Comparison of ENCODE assay signal across 14 mouse cellular contexts in the genomic region with DNA sequence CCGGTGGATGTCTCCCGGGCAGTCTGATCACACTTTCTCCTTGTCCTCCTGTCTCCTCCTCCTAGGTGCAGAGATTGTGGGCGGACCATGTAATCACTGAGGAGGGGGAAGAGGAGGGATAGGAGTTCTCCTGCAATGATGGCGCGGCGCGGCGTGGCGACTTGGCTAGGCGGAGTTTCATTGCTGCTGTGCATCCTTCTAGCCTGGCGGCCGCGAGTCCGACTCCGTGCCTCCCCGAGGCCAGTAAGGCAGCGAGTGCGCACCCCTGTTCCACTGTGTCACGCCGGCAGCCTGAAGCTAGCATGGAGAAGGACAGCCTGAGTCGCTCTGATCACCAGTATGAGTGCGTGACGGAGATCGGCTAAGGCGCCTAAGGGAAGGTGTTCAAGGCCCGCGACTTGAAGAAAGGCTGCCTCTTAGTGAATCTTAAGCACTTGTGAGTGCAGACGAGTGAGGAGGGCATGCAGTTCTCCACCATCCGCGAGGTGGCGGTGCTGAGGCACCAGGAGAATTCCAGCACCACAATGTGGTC. TPM values are rescaled to one million over a fixed set of nuclear protein-coding genes. Genes with fewer than 3 reads are reported as not detected.
A peak's percentile ranks its signal among the peaks of the same experiment; 100 is the strongest.
DNase-seq lines count a peak whose midpoint lies in the region; ATAC-seq and TF ChIP-seq lines count a peak whose summit lies in the region.
"Not testable (repeated sequence)": the region's sequence is repeated elsewhere in the genome, so short reads cannot be mapped to it uniquely, and the experiment has no call there.
"Had no signal": no experiment of that assay in that cellular context is flagged by ENCODE, and none has a peak within 500 bp of the region (broad histone marks: within the 10 kb centered on the region; RNA-seq: fewer than 3 reads in every experiment).

No protein-coding gene starts in this region.

- H3K36me3 ChIP-seq in forebrain, embryonic 11.5 days (ENCODE audit: control insufficient read depth, insufficient read depth, low read length); lung, embryonic 14.5 days (ENCODE audit: insufficient read depth): not testable (repeated sequence)

- ATAC-seq in forebrain, embryonic 11.5 days (replicated peaks; ENCODE audit: low FRiP score): peak; percentile 67
- ATAC-seq in lung, embryonic 14.5 days (ENCODE audit: insufficient read depth): peak; percentile 47; the same call in 1 of the 2 replicates

- H3K4me2 ChIP-seq in forebrain, embryonic 11.5 days (ENCODE audit: low read depth, low read length, severe bottlenecking); lung, embryonic 14.5 days: not testable (repeated sequence)

- H3K27ac ChIP-seq in forebrain, embryonic 11.5 days (ENCODE audit: low read depth, low read length); lung, embryonic 14.5 days (ENCODE audit: low read depth): not testable (repeated sequence)

- not testable (repeated sequence) for H3K27me3 ChIP-seq in forebrain, embryonic 11.5 days (ENCODE audit: control insufficient read depth, insufficient read depth, low read length); lung, embryonic 14.5 days (ENCODE audit: insufficient read depth, low read length)

- peak; percentile 19 for DNase-seq in adrenal gland, postnatal 10 days
- peak; percentile 13 for DNase-seq in forebrain, embryonic 11.5 days (ENCODE audit: low spot score)
- peak; percentile 86 for DNase-seq in heart, adult 11 months
- DNase-seq in kidney, adult 8-10 months: peak; percentile 15 to 45
- peak; percentile 16 to 40 for DNase-seq in layer of hippocampus, postnatal 14 days (ENCODE audit: low spot score in 2 of 2)
- DNase-seq in lung, embryonic 14.5 days: not testable (repeated sequence)
- DNase-seq in ovary, postnatal 36 days (ENCODE audit: low spot score): peak; percentile 4
- peak; percentile 22 for DNase-seq in urinary bladder, adult 2 months (ENCODE audit: low spot score)

- not testable (repeated sequence) for H3K9me3 ChIP-seq in forebrain, embryonic 11.5 days (ENCODE audit: control insufficient read depth, low read length); lung, embryonic 14.5 days (ENCODE audit: low read depth, low read length)

- H3K4me1 ChIP-seq in forebrain, embryonic 11.5 days (replicated peaks; ENCODE audit: control insufficient read depth, insufficient read depth, low read length); lung, embryonic 14.5 days (ENCODE audit: insufficient read depth): not testable (repeated sequence)

- not testable (repeated sequence) for TF ChIP-seq CTCF in lung, embryonic 14.5 days (IDR thresholded peaks at IDR 0.05; ENCODE audit: low read depth)

- H3K9ac ChIP-seq in forebrain, embryonic 11.5 days (ENCODE audit: low read length); lung, embryonic 14.5 days: not testable (repeated sequence)

- WGBS in forebrain, embryonic 11.5 days: 10% methylated on average over 23 of the region's 31 CpGs
- WGBS in lung, embryonic 14.5 days: 12% methylated on average over 21 of the region's 31 CpGs

- H3K4me3 ChIP-seq in forebrain, embryonic 11.5 days (ENCODE audit: low read depth, low read length); lung, embryonic 14.5 days (ENCODE audit: low read depth, low read length): not testable (repeated sequence)

RNA-seq across cellular contexts. Expression of a gene that starts 19.2 kb away (rescaled TPM):
- total RNA-seq in adrenal gland, postnatal 10 days (2021): not detected
- polyA plus RNA-seq in forebrain, embryonic 11.5 days (2014; fragmentation: Nextera tagmentation; extraction: Ambion mirVana): not detected in 2 replicates
- total RNA-seq in layer of hippocampus, postnatal 14 days (2021): not detected
- 0.17 TPM in 1 of 2 replicates, not detected in the other for polyA plus RNA-seq in lung, embryonic 14.5 days (2014; fragmentation: Nextera tagmentation; extraction: Ambion mirVana)
- not detected in 2 replicates for polyA plus RNA-seq in urinary bladder, adult 2 months (2012; rRNA removed)
- total RNA-seq: CH12.LX; common myeloid progenitor, adult 5-6 weeks; monocyte, adult 5-6 weeks had no signal
- polyA plus RNA-seq: heart, embryonic 12.5 days; lung, embryonic 15.5 days; small intestine, adult 2 months had no signal

RNA-seq across cellular contexts. Expression of a gene that starts 41.1 kb away (rescaled TPM):
- not detected for total RNA-seq in adrenal gland, postnatal 10 days (2021)
- not detected in 2 replicates for polyA plus RNA-seq in forebrain, embryonic 11.5 days (2014; fragmentation: Nextera tagmentation; extraction: Ambion mirVana)
- not detected for total RNA-seq in layer of hippocampus, postnatal 14 days (2021)
- polyA plus RNA-seq in lung, embryonic 14.5 days (2014; fragmentation: Nextera tagmentation; extraction: Ambion mirVana): not detected in 2 replicates
- polyA plus RNA-seq in urinary bladder, adult 2 months (2012; rRNA removed): not detected in 2 replicates
- total RNA-seq: CH12.LX; common myeloid progenitor, adult 5-6 weeks; monocyte, adult 5-6 weeks had no signal
- polyA plus RNA-seq: heart, embryonic 12.5 days; lung, embryonic 15.5 days; small intestine, adult 2 months had no signal

RNA-seq across cellular contexts. Expression of a gene that starts 56.4 kb away (rescaled TPM):
- total RNA-seq in adrenal gland, postnatal 10 days (2021): not detected
- polyA plus RNA-seq in forebrain, embryonic 11.5 days (2014; fragmentation: Nextera tagmentation; extraction: Ambion mirVana): not detected in 2 replicates
- not detected for total RNA-seq in layer of hippocampus, postnatal 14 days (2021)
- not detected in 2 replicates for polyA plus RNA-seq in lung, embryonic 14.5 days (2014; fragmentation: Nextera tagmentation; extraction: Ambion mirVana)
- polyA plus RNA-seq in urinary bladder, adult 2 months (2012; rRNA removed): not detected in 2 replicates
- total RNA-seq: CH12.LX; common myeloid progenitor, adult 5-6 weeks; monocyte, adult 5-6 weeks had no signal
- polyA plus RNA-seq: heart, embryonic 12.5 days; lung, embryonic 15.5 days; small intestine, adult 2 months had no signal
